Mouse (Mus musculus) intestine, embryonic 14.5 days (tissue): ENCODE data around the gene Camk2g. TPM values are rescaled to one million over a fixed set of nuclear protein-coding genes. Genes with fewer than 3 reads are reported as not detected.

Experiments
- ATAC-seq: fragments of 200-750 bp; cut with Nextera tagmentation; replicated peaks from 2 replicates; pipeline ENCODE4 v1.8.0; 2017; ENCODE audit warnings: low read depth, moderate number of reproducible peaks, moderate TSS enrichment, moderate library complexity; ENCODE audit not compliant: low FRiP score, low TSS enrichment
- DNase-seq: peaks from one replicate; pipeline ENCODE4 v3.0.0-alpha.2; 2018; ENCODE audit warnings: low spot score
- H3K27ac ChIP-seq: fragments of 300-500 bp; sonication (generic); 2 replicates; pipeline ENCODE4 v1.5.1; 2014; ENCODE audit warnings: low read depth, mild to moderate bottlenecking, control low read depth
- H3K27me3 ChIP-seq: fragments of 300-500 bp; sonication (generic); replicated peaks from 2 replicates; pipeline ENCODE4 v1.6.1; 2014; ENCODE audit warnings: low read length, control low read depth; ENCODE audit not compliant: control insufficient read depth, insufficient read depth
- H3K36me3 ChIP-seq: fragments of 300-500 bp; sonication (generic); 2 replicates; pipeline ENCODE4 v1.6.1; 2014; ENCODE audit warnings: low read length, control low read depth; ENCODE audit not compliant: control insufficient read depth, insufficient read depth
- H3K4me1 ChIP-seq: fragments of 300-500 bp; sonication (generic); replicated peaks from 2 replicates; pipeline ENCODE4 v1.6.1; 2014; ENCODE audit warnings: low read length, control low read depth, mixed read lengths; ENCODE audit not compliant: control insufficient read depth, insufficient read depth
- H3K4me2 ChIP-seq: fragments of 300-500 bp; sonication (generic); 2 replicates; pipeline ENCODE4 v1.6.1; 2014; ENCODE audit warnings: low read length
- H3K4me3 ChIP-seq: fragments of 300-500 bp; sonication (generic); 2 replicates; pipeline ENCODE4 v1.5.1; 2014; ENCODE audit warnings: low read depth, low read length, control low read depth, mixed read lengths
- H3K9ac ChIP-seq: fragments of 300-500 bp; sonication (generic); 2 replicates; pipeline ENCODE4 v1.6.1; 2014; ENCODE audit warnings: mild to moderate bottlenecking, low read length
- H3K9me3 ChIP-seq: fragments of 300-500 bp; sonication (generic); 2 replicates; pipeline ENCODE4 v1.6.1; 2016; ENCODE audit warnings: low read length, control low read depth; ENCODE audit not compliant: control insufficient read depth
- WGBS: fragments of 180-500 bp; shearing (Covaris S2); extraction: QIAGEN DNeasy Blood & Tissue Kit; methylation state at CpG from one replicate; pipeline ENCODE4 v1.1.7; 2014; 5-methylcytosine and 5-hydroxymethylcytosine counted together
- polyA plus RNA-seq: library from polyadenylated mRNA; unstranded; fragments of >200 nt; fragmentation: Nextera tagmentation; extraction: Ambion mirVana; gene quantifications from 2 replicates; pipeline ENCODE4 v1.2.1, GENCODE M21; 2014

Camk2g gene
- polyA plus RNA-seq, 1 experiment from 2014 or later = 47.6 TPM

GRCm38 (mm10) chr14:20702741-20703381, 91.0 kb downstream of the Camk2g start, which contains the start of gene Chchd1:
Chchd1 (plus strand) TSS chr14:20703006.
- DNase-seq (peak; percentile 96), ATAC-seq (peak; percentile 74)
- Histone ChIP-seq H3K36me3 (peaks cover 25% of the 10 kb centered on the region), H3K4me3 (peak within 1 kb of the TSS; percentile 86), H3K4me2 (peak within 1 kb of the TSS; percentile 81), H3K9me3 (no peaks in the 10 kb centered on the region), H3K4me1 (peaks cover 31% of the 10 kb centered on the region), H3K9ac (peak within 1 kb of the TSS; percentile 70), H3K27me3 (no peaks in the 10 kb centered on the region), H3K27ac (peak within 1 kb of the TSS; percentile 89)
- WGBS = under 1% methylated on average over 61 of the region's 61 CpGs

GRCm38 (mm10) chr14:20702096-20702740, 91.7 kb downstream of the Camk2g start:
- Histone ChIP-seq H3K27me3 (no peaks in the 10 kb centered on the region), H3K36me3 (peaks cover 25% of the 10 kb centered on the region), H3K27ac (peak overlapping the region; percentile 89), H3K4me3 (peak overlapping the region; percentile 86), H3K4me1 (peaks cover 36% of the 10 kb centered on the region), H3K9me3 (no peaks in the 10 kb centered on the region), H3K4me2 (peak overlapping the region; percentile 81), H3K9ac (peak overlapping the region; percentile 70)
- DNase-seq (no peak), ATAC-seq (peak; percentile 25)
- WGBS = 6% methylated on average over 15 of the region's 15 CpGs

- H3K9me3 ChIP-seq = no peaks in the 10 kb centered on the region
- ATAC-seq = no peak
- H3K9ac ChIP-seq = peak overlapping the region; percentile 70; the same call in 1 of the 2 replicates
- H3K4me3 ChIP-seq = peak overlapping the region; percentile 86
- peak overlapping the region; percentile 81 for H3K4me2 ChIP-seq
- DNase-seq = no peak
- no peak overlapping the region; the same call in 1 of the 2 replicates for H3K27ac ChIP-seq
- 73% methylated on average over 8 of the region's 8 CpGs for WGBS
- peaks cover 25% of the 10 kb centered on the region for H3K36me3 ChIP-seq
- no peaks in the 10 kb centered on the region for H3K27me3 ChIP-seq
- peaks cover 43% of the 10 kb centered on the region for H3K4me1 ChIP-seq
Measured at GRCm38 (mm10) chr14:20701554-20701953, 92.3 kb downstream of the Camk2g start.

GRCm38 (mm10) chr14:20700362-20700761, 93.5 kb downstream of the Camk2g start:
- H3K9me3 ChIP-seq = no peaks in the 10 kb centered on the region
- no peak overlapping the region for H3K27ac ChIP-seq
- 63% methylated on average over 3 of the region's 3 CpGs for WGBS
- no peaks in the 10 kb centered on the region for H3K27me3 ChIP-seq
- DNase-seq (no peak), ATAC-seq (no peak)
- H3K4me1 ChIP-seq = peaks cover 51% of the 10 kb centered on the region
- H3K9ac ChIP-seq = no peak overlapping the region
- no peak overlapping the region for H3K4me3 ChIP-seq
- H3K4me2 ChIP-seq = no peak overlapping the region
- peaks cover 22% of the 10 kb centered on the region for H3K36me3 ChIP-seq

- no peak for DNase-seq
- H3K9ac ChIP-seq = no peak overlapping the region
- 90% methylated on average over 2 of the region's 2 CpGs for WGBS
- ATAC-seq = no peak
- no peak overlapping the region for H3K4me3 ChIP-seq
- peaks cover 54% of the 10 kb centered on the region for H3K4me1 ChIP-seq
- peaks cover 20% of the 10 kb centered on the region for H3K36me3 ChIP-seq
- no peaks in the 10 kb centered on the region for H3K27me3 ChIP-seq
- H3K9me3 ChIP-seq = no peaks in the 10 kb centered on the region
- H3K4me2 ChIP-seq = no peak overlapping the region
- no peak overlapping the region for H3K27ac ChIP-seq
Measured at GRCm38 (mm10) chr14:20698515-20698914, 95.4 kb downstream of the Camk2g start.

GRCm38 (mm10) chr14:20696986-20697385, 96.9 kb downstream of the Camk2g start:
- no peak for DNase-seq
- 25% methylated on average over 1 of the region's 1 CpGs for WGBS
- H3K27ac ChIP-seq = no peak overlapping the region
- peak overlapping the region; percentile 78 for H3K4me2 ChIP-seq
- ATAC-seq = no peak
- H3K36me3 ChIP-seq = peaks cover 35% of the 10 kb centered on the region
- no peaks in the 10 kb centered on the region for H3K27me3 ChIP-seq
- H3K9ac ChIP-seq = peak overlapping the region; percentile 88; the same call in 1 of the 2 replicates
- H3K4me3 ChIP-seq = peak overlapping the region; percentile 79
- peaks cover 52% of the 10 kb centered on the region for H3K4me1 ChIP-seq
- no peaks in the 10 kb centered on the region for H3K9me3 ChIP-seq

GRCm38 (mm10) chr14:20695761-20696520, 97.9 kb downstream of the Camk2g start:
- Histone ChIP-seq H3K4me3 (peak overlapping the region; percentile 79), H3K4me1 (peaks cover 44% of the 10 kb centered on the region), H3K9ac (peak overlapping the region; percentile 88), H3K27ac (peak overlapping the region; percentile 96), H3K36me3 (peaks cover 46% of the 10 kb centered on the region), H3K9me3 (no peaks in the 10 kb centered on the region), H3K27me3 (no peaks in the 10 kb centered on the region), H3K4me2 (peak overlapping the region; percentile 78)
- DNase-seq (no peak), ATAC-seq (no peak)
- 18% methylated on average over 27 of the region's 27 CpGs for WGBS

GRCm38 (mm10) chr14:20694884-20695760, 98.8 kb downstream of the Camk2g start, which contains the start of gene Fut11:
Fut11 (plus strand) TSS chr14:20694968.
- H3K4me2 ChIP-seq = peak within 1 kb of the TSS; percentile 78
- peak within 1 kb of the TSS; percentile 88 for H3K9ac ChIP-seq
- H3K4me3 ChIP-seq = peak within 1 kb of the TSS; percentile 79
- H3K9me3 ChIP-seq = no peaks in the 10 kb centered on the region
- peak within 1 kb of the TSS; percentile 96 for H3K27ac ChIP-seq
- peaks cover 39% of the 10 kb centered on the region for H3K4me1 ChIP-seq
- ATAC-seq (peak; percentile 93), DNase-seq (peak; percentile 91)
- under 1% methylated on average over 109 of the region's 111 CpGs for WGBS
- H3K27me3 ChIP-seq = no peaks in the 10 kb centered on the region
- peaks cover 48% of the 10 kb centered on the region for H3K36me3 ChIP-seq
